Mouse (Mus musculus): ENCODE results near the gene Nacad. TPM values are rescaled to one million over a fixed set of nuclear protein-coding genes. Genes with fewer than 3 reads are reported as not detected.

The Nacad gene
- polyA plus RNA-seq, 1 experiment, result 0.96 TPM

GRCm38 (mm10) chr11:6626388-6626772 is 20.5 kb upstream of the Nacad start:
- Histone ChIP-seq H3K36me3 (ENCODE audit: control insufficient read depth, insufficient read depth) (peaks cover 38% of the 10 kb centered on the region), H3K79me3 (ENCODE audit: low read depth) (peaks cover 38% of the 10 kb centered on the region), H3K79me2 (ENCODE audit: control insufficient read depth, insufficient read depth) (peaks cover 58% of the 10 kb centered on the region), H3K4me3 (ENCODE audit: insufficient read depth, poor library complexity, severe bottlenecking) (peak overlapping the region; percentile 68), H3ac (ENCODE audit: control insufficient read depth, insufficient read length, low read depth) (peak overlapping the region; percentile 85), H3K27me3 (ENCODE audit: control insufficient read depth, insufficient read depth, insufficient read length) (no peaks in the 10 kb centered on the region)
- TF ChIP-seq FOSL1 (IDR thresholded peaks at IDR 0.05; ENCODE audit: insufficient read depth, low read length, poor library complexity, severe bottlenecking), result no peak
- TF ChIP-seq USF1 (IDR thresholded peaks at IDR 0.05; ENCODE audit: low read depth), result no peak
- TF ChIP-seq MAX (IDR thresholded peaks at IDR 0.05), result no peak
- TF ChIP-seq CEBPB (IDR thresholded peaks at IDR 0.05; ENCODE audit: low read depth), result no peak
- no peak for TF ChIP-seq CTCF (IDR thresholded peaks at IDR 0.05; ENCODE audit: control insufficient read depth, insufficient read depth, insufficient read length)
- TF ChIP-seq MYOG (IDR thresholded peaks at IDR 0.05; ENCODE audit: control insufficient read depth, extremely low read depth, insufficient read length), result no peak
- TF ChIP-seq MYOD1 (IDR thresholded peaks at IDR 0.05; ENCODE audit: control insufficient read depth, insufficient read length, low read depth), result no peak

DNA sequence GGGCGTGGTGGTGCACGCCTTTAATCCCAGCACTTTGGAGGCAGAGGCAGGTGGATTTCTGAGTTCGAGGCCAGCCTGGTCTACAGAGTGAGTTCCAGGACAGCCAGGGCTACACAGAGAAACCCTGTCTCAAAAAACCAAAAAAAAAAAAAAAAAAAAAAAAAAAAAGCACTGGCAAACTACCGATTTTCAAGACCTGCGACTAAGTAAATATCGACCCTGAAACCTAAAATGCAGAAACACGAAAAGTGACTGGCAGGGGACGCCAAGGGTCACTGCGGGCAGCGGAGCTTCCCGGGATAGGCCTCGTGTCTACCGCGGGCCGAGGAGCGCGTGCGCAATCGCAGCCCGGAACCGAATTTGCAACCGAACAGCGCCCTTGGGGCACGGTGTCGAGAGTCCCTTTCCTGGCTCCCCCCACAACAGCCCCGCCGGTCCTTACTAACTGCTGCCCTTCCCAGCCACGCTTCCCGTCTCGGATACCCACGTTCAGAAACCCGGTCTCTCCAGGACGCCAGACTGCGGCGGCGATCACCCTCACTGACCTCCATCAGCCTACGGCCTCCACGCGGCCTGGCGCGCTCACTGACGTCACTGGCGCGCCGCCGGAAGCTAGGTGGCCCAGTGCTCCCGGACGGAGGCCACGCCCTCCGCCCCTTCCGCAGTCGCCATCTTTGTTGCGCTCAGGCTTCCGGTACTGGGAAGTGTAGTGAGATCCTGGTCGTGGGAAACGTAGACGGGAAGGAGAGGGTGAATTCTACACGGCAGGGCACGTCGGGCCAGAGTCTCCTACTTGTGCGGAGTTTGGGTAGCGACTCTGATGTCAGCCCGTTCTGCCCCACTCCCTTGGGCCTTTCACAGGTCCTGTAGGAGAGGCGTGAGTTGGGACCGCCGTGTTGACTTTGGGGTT is 19.9 kb upstream of the Nacad start, which contains the start of gene Tbrg4:
Tbrg4 (minus strand) TSS at position 590 of the 910 bp plus-strand sequence.
- H3ac ChIP-seq (ENCODE audit: control insufficient read depth, insufficient read length, low read depth), result peak within 1 kb of the TSS; percentile 91
- peaks cover 41% of the 10 kb centered on the region for H3K79me3 ChIP-seq (ENCODE audit: low read depth)
- peaks cover 44% of the 10 kb centered on the region for H3K36me3 ChIP-seq (ENCODE audit: control insufficient read depth, insufficient read depth)
- TF ChIP-seq MAX (IDR thresholded peaks at IDR 0.05) (peak; percentile 97), CTCF (IDR thresholded peaks at IDR 0.05; ENCODE audit: control insufficient read depth, insufficient read depth, insufficient read length) (no peak)
- H3K79me2 ChIP-seq (ENCODE audit: control insufficient read depth, insufficient read depth), result peaks cover 65% of the 10 kb centered on the region
- peak within 1 kb of the TSS; percentile 68 for H3K4me3 ChIP-seq (ENCODE audit: insufficient read depth, poor library complexity, severe bottlenecking)
- no peaks in the 10 kb centered on the region for H3K27me3 ChIP-seq (ENCODE audit: control insufficient read depth, insufficient read depth, insufficient read length)

DNA sequence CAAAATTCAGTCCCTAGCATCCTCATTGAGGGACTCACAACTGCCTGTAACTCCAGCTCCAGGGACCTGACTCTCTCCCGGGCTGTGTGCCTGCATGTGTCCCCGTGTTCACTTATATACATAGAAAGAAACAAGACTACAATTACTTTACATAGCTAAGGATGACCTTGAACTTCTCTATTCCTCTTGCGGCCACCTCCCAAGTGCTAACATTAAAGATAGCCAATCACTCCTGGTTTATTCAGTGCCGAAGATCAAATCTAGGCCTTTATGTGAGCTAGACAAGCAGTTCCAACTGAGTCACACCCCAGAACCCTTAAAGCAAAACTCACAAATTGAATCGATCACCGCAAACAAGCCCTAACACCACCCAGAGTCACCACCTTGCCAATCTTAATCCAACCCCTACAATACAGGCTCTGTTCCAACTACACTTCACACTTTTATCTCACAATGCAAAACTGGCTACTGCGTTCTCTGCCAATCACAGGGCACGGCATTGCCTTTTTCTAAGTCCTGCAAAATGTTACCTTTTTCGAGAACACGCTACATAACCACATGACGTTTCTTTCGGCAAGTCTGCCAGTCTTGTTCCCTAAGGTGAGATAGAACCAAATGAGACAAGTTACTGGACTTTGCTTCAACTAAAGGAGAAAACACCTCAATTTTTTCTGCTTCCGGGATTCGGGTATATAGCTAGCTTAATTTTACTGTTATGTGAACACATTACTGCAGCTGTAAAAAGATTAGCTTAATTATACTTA is 18.9 kb upstream of the Nacad start:
- Histone ChIP-seq H3K79me3 (ENCODE audit: low read depth) (peaks cover 43% of the 10 kb centered on the region), H3K79me2 (ENCODE audit: control insufficient read depth, insufficient read depth) (peaks cover 74% of the 10 kb centered on the region), H3K4me3 (ENCODE audit: insufficient read depth, poor library complexity, severe bottlenecking) (peak overlapping the region; percentile 68), H3K36me3 (ENCODE audit: control insufficient read depth, insufficient read depth) (peaks cover 54% of the 10 kb centered on the region), H3K27me3 (ENCODE audit: control insufficient read depth, insufficient read depth, insufficient read length) (no peaks in the 10 kb centered on the region), H3ac (ENCODE audit: control insufficient read depth, insufficient read length, low read depth) (peak overlapping the region; percentile 28)
- TF ChIP-seq FOSL1 (IDR thresholded peaks at IDR 0.05; ENCODE audit: insufficient read depth, low read length, poor library complexity, severe bottlenecking), result no peak
- no peak for TF ChIP-seq USF1 (IDR thresholded peaks at IDR 0.05; ENCODE audit: low read depth)
- no peak for TF ChIP-seq CTCF (IDR thresholded peaks at IDR 0.05; ENCODE audit: control insufficient read depth, insufficient read depth, insufficient read length)
- no peak for TF ChIP-seq MYOD1 (IDR thresholded peaks at IDR 0.05; ENCODE audit: control insufficient read depth, insufficient read length, low read depth)
- TF ChIP-seq MYOG (IDR thresholded peaks at IDR 0.05; ENCODE audit: control insufficient read depth, extremely low read depth, insufficient read length), result no peak

GRCm38 (mm10) chr11:6623704-6624103 is 17.9 kb upstream of the Nacad start:
- Histone ChIP-seq H3ac (ENCODE audit: control insufficient read depth, insufficient read length, low read depth) (peak overlapping the region; percentile 31), H3K79me3 (ENCODE audit: low read depth) (peaks cover 43% of the 10 kb centered on the region), H3K4me3 (ENCODE audit: insufficient read depth, poor library complexity, severe bottlenecking) (no peak overlapping the region), H3K36me3 (ENCODE audit: control insufficient read depth, insufficient read depth) (peaks cover 65% of the 10 kb centered on the region), H3K27me3 (ENCODE audit: control insufficient read depth, insufficient read depth, insufficient read length) (no peaks in the 10 kb centered on the region), H3K79me2 (ENCODE audit: control insufficient read depth, insufficient read depth) (peaks cover 85% of the 10 kb centered on the region)
- TF ChIP-seq USF1 (IDR thresholded peaks at IDR 0.05; ENCODE audit: low read depth) (no peak), FOSL1 (IDR thresholded peaks at IDR 0.05; ENCODE audit: insufficient read depth, low read length, poor library complexity, severe bottlenecking) (no peak)

DNA sequence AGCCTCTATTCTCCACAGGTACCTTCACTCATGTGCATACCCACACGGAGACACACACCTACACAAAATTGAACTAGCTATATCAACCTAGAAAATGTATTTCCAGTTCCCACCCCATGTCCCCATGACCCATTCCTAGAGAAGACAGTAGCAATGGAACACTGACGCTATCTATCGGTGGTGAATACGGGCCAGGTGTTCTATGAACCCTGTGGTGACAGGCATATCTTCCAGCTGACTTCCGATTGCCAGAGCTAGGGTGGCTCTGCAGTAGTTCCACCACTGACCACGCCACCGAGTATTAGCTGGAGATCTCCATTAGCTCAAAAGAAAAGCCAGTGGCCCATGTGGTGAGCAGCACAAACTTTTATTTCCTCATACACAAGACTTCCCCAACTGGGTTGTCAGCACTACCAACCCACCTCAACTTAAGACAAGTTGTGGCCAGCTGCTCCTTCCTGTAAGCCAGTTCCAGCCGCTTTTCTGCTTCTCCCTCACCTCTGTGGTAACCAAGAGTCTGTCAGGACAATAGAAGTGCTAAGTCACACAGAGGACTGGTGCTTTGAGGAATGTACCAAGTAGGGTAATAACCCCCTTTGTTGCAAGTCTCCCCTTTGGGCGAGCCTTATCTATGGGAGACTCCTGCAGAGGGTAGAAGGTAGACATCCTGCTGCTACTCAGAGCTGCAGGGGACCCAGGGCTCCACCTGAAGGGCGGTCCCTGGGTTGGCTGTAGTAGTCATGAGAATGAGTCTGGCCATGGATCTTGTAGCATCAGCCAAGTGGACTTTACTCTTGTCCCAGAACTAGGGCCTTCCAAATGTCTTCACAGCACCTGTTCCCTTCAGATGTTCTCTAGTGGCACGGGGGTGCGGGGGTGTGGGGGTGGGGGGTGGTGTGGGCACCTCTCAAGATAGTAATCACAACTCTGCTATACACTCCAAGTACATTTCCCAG is 9.7 kb upstream of the Nacad start:
- TF ChIP-seq MAX (IDR thresholded peaks at IDR 0.05) (no peak), CEBPB (IDR thresholded peaks at IDR 0.05; ENCODE audit: low read depth) (no peak), MYOG (IDR thresholded peaks at IDR 0.05; ENCODE audit: control insufficient read depth, extremely low read depth, insufficient read length) (no peak), USF1 (IDR thresholded peaks at IDR 0.05; ENCODE audit: low read depth) (no peak), FOSL1 (IDR thresholded peaks at IDR 0.05; ENCODE audit: insufficient read depth, low read length, poor library complexity, severe bottlenecking) (no peak), MYOD1 (IDR thresholded peaks at IDR 0.05; ENCODE audit: control insufficient read depth, insufficient read length, low read depth) (no peak), CTCF (IDR thresholded peaks at IDR 0.05; ENCODE audit: control insufficient read depth, insufficient read depth, insufficient read length) (no peak)
- Histone ChIP-seq H3K79me2 (ENCODE audit: control insufficient read depth, insufficient read depth) (peaks cover 25% of the 10 kb centered on the region), H3K36me3 (ENCODE audit: control insufficient read depth, insufficient read depth) (peaks cover 97% of the 10 kb centered on the region), H3K27me3 (ENCODE audit: control insufficient read depth, insufficient read depth, insufficient read length) (no peaks in the 10 kb centered on the region), H3K79me3 (ENCODE audit: low read depth) (peaks cover 4% of the 10 kb centered on the region), H3ac (ENCODE audit: control insufficient read depth, insufficient read length, low read depth) (no peak overlapping the region), H3K4me3 (ENCODE audit: insufficient read depth, poor library complexity, severe bottlenecking) (no peak overlapping the region)
